Mouse (Mus musculus) olfactory bulb, adult 2 months (tissue): ENCODE measurements around the gene Serpine1.

Source experiments
- CTCF ChIP-seq: fragments of 200-500 bp; IDR thresholded peaks from 2 replicates; pipeline ENCODE4 v1.5.1; 2012; ENCODE audit warnings: low read depth, mild to moderate bottlenecking, low read length, moderate library complexity; ENCODE audit not compliant: insufficient read depth
- POLR2A ChIP-seq: fragments of 200-500 bp; IDR thresholded peaks from 2 replicates; pipeline ENCODE4 v1.6.1; 2012; ENCODE audit warnings: mild to moderate bottlenecking, low read depth, low read length, moderate library complexity; ENCODE audit not compliant: insufficient read depth

DNA sequence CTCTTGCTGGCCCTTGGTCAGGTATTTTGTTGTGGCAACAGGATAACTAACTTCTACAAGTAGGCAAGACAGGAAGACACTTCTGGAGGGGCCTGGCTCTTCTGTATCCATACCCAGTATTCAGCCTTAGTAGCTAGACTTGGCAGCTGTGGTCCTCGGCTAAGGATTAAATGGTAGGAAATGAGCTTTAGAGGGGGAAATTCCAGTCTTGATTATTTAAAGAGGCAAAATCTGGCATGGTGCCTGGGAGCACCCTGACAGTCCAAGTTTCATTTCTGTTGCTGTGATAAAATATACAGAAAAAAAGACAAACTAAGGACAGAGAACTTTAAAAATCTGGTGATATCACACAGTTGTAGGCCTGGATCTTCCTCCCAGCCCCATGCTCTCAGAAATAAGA is 24.0 kb upstream of the Serpine1 start:
- no peak for TF ChIP-seq POLR2A
- TF ChIP-seq CTCF = no peak
